Mouse (Mus musculus) stomach, postnatal 0 days (tissue): ENCODE measurements around the gene Cd274. TPM values are rescaled to one million over a fixed set of nuclear protein-coding genes. Genes with fewer than 3 reads are reported as not detected.

ENCODE experiments used
- ATAC-seq: fragments of 200-750 bp; cut with Nextera tagmentation; 2 replicates; pipeline ENCODE4 v1.8.0; 2017; ENCODE audit not compliant: low FRiP score, low TSS enrichment
- DNase-seq: peaks from one replicate; pipeline ENCODE4 v3.0.0-alpha.2; 2016; ENCODE audit warnings: low spot score
- H3K27ac ChIP-seq: fragments of 300-500 bp; sonication (generic); replicated peaks from 2 replicates; pipeline ENCODE4 v1.5.1; 2014; ENCODE audit warnings: mild to moderate bottlenecking, control low read depth
- H3K27me3 ChIP-seq: fragments of 300-500 bp; sonication (generic); 2 replicates; pipeline ENCODE4 v1.6.1; 2014; ENCODE audit warnings: low read length; ENCODE audit not compliant: control insufficient read depth, insufficient read depth
- H3K36me3 ChIP-seq: fragments of 300-500 bp; sonication (generic); 2 replicates; pipeline ENCODE4 v1.6.1; 2014; ENCODE audit warnings: low read length, mixed read lengths; ENCODE audit not compliant: control insufficient read depth, insufficient read depth
- H3K4me1 ChIP-seq: fragments of 300-500 bp; sonication (generic); replicated peaks from 2 replicates; pipeline ENCODE4 v1.6.1; 2014; ENCODE audit warnings: antibody characterized with exemption; ENCODE audit not compliant: control insufficient read depth, insufficient read depth
- H3K4me2 ChIP-seq: fragments of 300-500 bp; sonication (generic); replicated peaks from 2 replicates; pipeline ENCODE4 v1.6.1; 2014; ENCODE audit warnings: low read depth, mild to moderate bottlenecking, control low read depth, moderate library complexity
- H3K4me3 ChIP-seq: fragments of 300-500 bp; sonication (generic); 2 replicates; pipeline ENCODE4 v1.5.1; 2014; ENCODE audit warnings: low read depth, low read length, control low read depth
- H3K9ac ChIP-seq: fragments of 300-500 bp; sonication (generic); 2 replicates; pipeline ENCODE4 v1.6.1; 2014; ENCODE audit warnings: mild to moderate bottlenecking, low read length, control low read depth, mixed read lengths
- H3K9me3 ChIP-seq: fragments of 300-500 bp; sonication (generic); 2 replicates; pipeline ENCODE4 v1.6.1; 2016; ENCODE audit warnings: low read length; ENCODE audit not compliant: control insufficient read depth
- CTCF ChIP-seq: IDR thresholded peaks from 2 replicates; pipeline ENCODE4 v1.5.1; 2016; ENCODE audit warnings: antibody characterized with exemption, low read depth, mild to moderate bottlenecking, moderate library complexity
- EP300 ChIP-seq: optimal IDR thresholded peaks from 2 replicates; pipeline ENCODE3; 2016; ENCODE audit warnings: antibody characterized with exemption
- WGBS: fragments of 180-500 bp; shearing (Covaris S2); extraction: QIAGEN DNeasy Blood & Tissue Kit; methylation state at CpG from one replicate; pipeline ENCODE4 v1.1.7; 2014; 5-methylcytosine and 5-hydroxymethylcytosine counted together
- polyA plus RNA-seq: library from polyadenylated mRNA; unstranded; fragments of >200 nt; fragmentation: Nextera tagmentation; extraction: Ambion mirVana; gene quantifications from 2 replicates; pipeline ENCODE4 v1.2.1, GENCODE M21; 2015

Gene Cd274
- polyA plus RNA-seq, 1 experiment from 2014 or later, result 0.08 TPM

- Histone ChIP-seq H3K4me2 (no peak overlapping the region; the same call in 1 of the 2 replicates), H3K9ac (no peak overlapping the region), H3K36me3 (no peaks in the 10 kb centered on the region), H3K27ac (0 out of 2 replicates have a peak overlapping the region, but pooled peaks have one; percentile 14), H3K9me3 (no peaks in the 10 kb centered on the region), H3K4me1 (no peaks in the 10 kb centered on the region), H3K27me3 (no peaks in the 10 kb centered on the region), H3K4me3 (no peak overlapping the region)
- TF ChIP-seq EP300 (no peak), CTCF (no peak)
- ATAC-seq (no peak), DNase-seq (no peak)
- WGBS, result 22% methylated on average over 9 of the region's 9 CpGs
These were observed 51.4 kb downstream of the Cd274 start for GRCm38 (mm10) chr19:29418661-29419115.

- 52% methylated on average over 3 of the region's 3 CpGs for WGBS
- no peaks in the 10 kb centered on the region for H3K27me3 ChIP-seq
- no peaks in the 10 kb centered on the region for H3K36me3 ChIP-seq
- no peak for TF ChIP-seq EP300
- no peak for TF ChIP-seq CTCF
- H3K27ac ChIP-seq, result no peak overlapping the region
- no peak for DNase-seq
- H3K9me3 ChIP-seq, result no peaks in the 10 kb centered on the region
- H3K4me3 ChIP-seq, result no peak overlapping the region
- no peak overlapping the region for H3K4me2 ChIP-seq
- no peaks in the 10 kb centered on the region for H3K4me1 ChIP-seq
- no peak for ATAC-seq
- H3K9ac ChIP-seq, result no peak overlapping the region
These were observed 52.3 kb downstream of the Cd274 start for GRCm38 (mm10) chr19:29419506-29419905.

- Histone ChIP-seq H3K27ac (no peak overlapping the region), H3K9ac (no peak overlapping the region), H3K36me3 (no peaks in the 10 kb centered on the region), H3K4me2 (no peak overlapping the region), H3K4me3 (no peak overlapping the region), H3K9me3 (no peaks in the 10 kb centered on the region), H3K27me3 (no peaks in the 10 kb centered on the region), H3K4me1 (no peaks in the 10 kb centered on the region)
- TF ChIP-seq EP300 (no peak), CTCF (no peak)
- ATAC-seq, result no peak
- DNase-seq, result no peak
These were observed 52.7 kb downstream of the Cd274 start for GRCm38 (mm10) chr19:29419946-29420345.

- H3K4me2 ChIP-seq, result no peak overlapping the region
- no peaks in the 10 kb centered on the region for H3K9me3 ChIP-seq
- TF ChIP-seq CTCF, result no peak
- no peak for TF ChIP-seq EP300
- H3K36me3 ChIP-seq, result no peaks in the 10 kb centered on the region
- H3K27ac ChIP-seq, result no peak overlapping the region
- H3K4me1 ChIP-seq, result no peaks in the 10 kb centered on the region
- DNase-seq (no peak), ATAC-seq (no peak)
- no peak overlapping the region for H3K9ac ChIP-seq
- no peak overlapping the region for H3K4me3 ChIP-seq
- 80% methylated on average over 8 of the region's 8 CpGs for WGBS
- no peaks in the 10 kb centered on the region for H3K27me3 ChIP-seq
These were observed 53.1 kb downstream of the Cd274 start for GRCm38 (mm10) chr19:29420397-29420796.

DNA sequence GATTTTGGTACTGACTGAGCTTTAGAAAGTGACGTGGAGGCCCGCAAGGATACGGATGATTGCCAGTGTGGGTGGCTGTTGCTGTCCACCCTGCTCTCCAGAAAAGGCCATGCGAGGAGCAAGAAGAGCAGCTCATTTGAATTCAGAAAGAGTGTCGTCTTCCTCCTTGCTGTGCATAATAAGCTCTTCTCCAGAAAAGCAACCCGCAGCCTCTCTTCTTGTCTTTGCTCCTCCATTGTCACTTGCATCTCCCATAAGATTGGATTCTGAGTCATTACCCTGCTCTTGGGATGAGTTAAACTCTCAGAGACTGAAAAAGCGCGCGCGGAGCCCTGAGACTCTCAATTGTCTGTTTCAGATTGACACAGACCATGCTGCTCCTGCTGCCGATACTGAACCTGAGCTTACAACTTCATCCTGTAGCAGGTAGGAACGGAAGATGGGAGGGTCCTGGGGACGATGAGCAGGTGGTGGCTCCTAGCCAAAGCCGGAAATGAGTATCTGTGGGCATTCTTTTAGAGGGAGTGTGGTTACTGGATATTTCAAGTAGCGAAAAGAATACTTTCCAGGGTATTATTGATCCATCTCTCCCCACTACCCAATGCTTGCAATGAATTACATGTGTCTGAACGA lies 54.9 kb downstream of the Cd274 start:
- Histone ChIP-seq H3K36me3 (no peaks in the 10 kb centered on the region), H3K4me1 (no peaks in the 10 kb centered on the region), H3K9me3 (no peaks in the 10 kb centered on the region), H3K27me3 (no peaks in the 10 kb centered on the region), H3K4me2 (no peak overlapping the region), H3K27ac (no peak overlapping the region), H3K4me3 (no peak overlapping the region), H3K9ac (no peak overlapping the region)
- ATAC-seq (no peak), DNase-seq (no peak)
- TF ChIP-seq CTCF, result no peak
- no peak for TF ChIP-seq EP300
- 88% methylated on average over 16 of the region's 16 CpGs for WGBS

GRCm38 (mm10) chr19:29422796-29423195 lies 55.5 kb downstream of the Cd274 start:
- no peak for DNase-seq
- Histone ChIP-seq H3K27ac (no peak overlapping the region), H3K27me3 (no peaks in the 10 kb centered on the region), H3K4me2 (no peak overlapping the region), H3K4me1 (no peaks in the 10 kb centered on the region), H3K4me3 (no peak overlapping the region), H3K36me3 (no peaks in the 10 kb centered on the region), H3K9ac (no peak overlapping the region), H3K9me3 (no peaks in the 10 kb centered on the region)
- 78% methylated on average over 7 of the region's 7 CpGs for WGBS
- no peak for ATAC-seq
- TF ChIP-seq CTCF, result no peak
- no peak for TF ChIP-seq EP300
